5 mouse cellular contexts compared by ENCODE assay signal in genomic region chr11:120781361-120781760, GRCm38 (mm10). TPM values are rescaled to one million over a fixed set of nuclear protein-coding genes. Genes with fewer than 3 reads are reported as not detected.
DNase-seq lines count a peak whose midpoint lies in the region; TF ChIP-seq lines count a peak whose summit lies in the region.
"Not testable (repeated sequence)": the region's sequence is repeated elsewhere in the genome, so short reads cannot be mapped to it uniquely, and the experiment has no call there.

No protein-coding gene starts in this region.

- WGBS in kidney, adult 2 months: 72% methylated on average over 6 of the region's 6 CpGs

- H3K36me3 ChIP-seq in kidney, adult 2 months (ENCODE audit: control insufficient read depth, insufficient read depth, low read length): not testable (repeated sequence)

- TF ChIP-seq POLR2A in kidney, adult 2 months (IDR thresholded peaks at IDR 0.05; ENCODE audit: low read depth, low read length): not testable (repeated sequence)

- not testable (repeated sequence) for H3K4me3 ChIP-seq in kidney, adult 2 months (ENCODE audit: insufficient read depth, low read depth, low read length)

- H3K27ac ChIP-seq in kidney, adult 2 months (ENCODE audit: insufficient read depth, low read depth, low read length): not testable (repeated sequence)

- not testable (repeated sequence) for TF ChIP-seq CTCF in kidney, adult 2 months (conservative IDR thresholded peaks at IDR 0.05; ENCODE audit: insufficient read depth, insufficient read length, low read depth, low read length)

- not testable (repeated sequence) for H3K27me3 ChIP-seq in kidney, adult 2 months (replicated peaks; ENCODE audit: control insufficient read depth, insufficient read depth, low read length)

- H3K4me1 ChIP-seq in kidney, adult 2 months (ENCODE audit: control insufficient read depth, insufficient read depth, low read length): not testable (repeated sequence)

- peak; percentile 0 for DNase-seq in adrenal gland, postnatal 25 days
- DNase-seq in heart, adult 11 months: peak; percentile 87
- peak; percentile 51 for DNase-seq in kidney, adult 2 months
- DNase-seq in kidney, postnatal 10 days: peak; percentile 29
- DNase-seq in kidney, postnatal 36 days: peak; percentile 47 to 48

RNA-seq across cellular contexts. Expression of gene Rfng, which starts 2.6 kb away (rescaled TPM):
- total RNA-seq in adrenal gland, postnatal 25 days (2021): 21.3 and 23.9 TPM in 2 replicates
- 69.0 and 80.5 TPM in 2 replicates for polyA plus RNA-seq in kidney, adult 2 months (2012; rRNA removed)

RNA-seq across cellular contexts. Expression of gene Gps1, which starts 2.7 kb away (rescaled TPM):
- 120 and 131 TPM in 2 replicates for total RNA-seq in adrenal gland, postnatal 25 days (2021)
- polyA plus RNA-seq in kidney, adult 2 months (2012; rRNA removed): 173 and 175 TPM in 2 replicates

RNA-seq across cellular contexts. Expression of gene Dus1l, which starts 14.8 kb away (rescaled TPM):
- total RNA-seq in adrenal gland, postnatal 25 days (2021): 62.7 and 65.8 TPM in 2 replicates
- polyA plus RNA-seq in kidney, adult 2 months (2012; rRNA removed): 42.3 and 42.6 TPM in 2 replicates

RNA-seq across cellular contexts. Expression of gene Hmga1b, which starts 18.8 kb away (rescaled TPM):
- 11.4 and 18.7 TPM in 2 replicates for total RNA-seq in adrenal gland, postnatal 25 days (2021)
- polyA plus RNA-seq in kidney, adult 2 months (2012; rRNA removed): 0.53 and 0.55 TPM in 2 replicates

RNA-seq across cellular contexts. Expression of gene Fasn, which starts 43.0 kb away (rescaled TPM):
- 1,301 and 1,518 TPM in 2 replicates for total RNA-seq in adrenal gland, postnatal 25 days (2021)
- 936 and 1,244 TPM in 2 replicates for polyA plus RNA-seq in kidney, adult 2 months (2012; rRNA removed)

Comparison
In these comparisons a context has a peak if more than half of its experiments do, and no peak if none do; other contexts are left out.
1. DNase-seq: peak in every context shown above with its lines; median percentile 87 in heart, adult 11 months; 51 in kidney, adult 2 months; 48 in kidney, postnatal 36 days; 29 in kidney, postnatal 10 days; 0 in adrenal gland, postnatal 25 days.